Mouse (Mus musculus): Measurements from ENCODE around the gene Plxnc1.

GRCm38 (mm10) chr10:94982528-94982927 is 37.9 kb upstream of the Plxnc1 start:
- TF ChIP-seq CTCF (IDR thresholded peaks at IDR 0.05; ENCODE audit: low read depth, low read length) = no peak
- no peak for TF ChIP-seq POLR2A (IDR thresholded peaks at IDR 0.05; ENCODE audit: insufficient read depth, low read length)
